Mouse (Mus musculus): ENCODE measurements around the gene Tex9. TPM values are rescaled to one million over a fixed set of nuclear protein-coding genes. Genes with fewer than 3 reads are reported as not detected.

Gene Tex9
- polyA plus RNA-seq, 1 experiment = 3.8 TPM

DNA sequence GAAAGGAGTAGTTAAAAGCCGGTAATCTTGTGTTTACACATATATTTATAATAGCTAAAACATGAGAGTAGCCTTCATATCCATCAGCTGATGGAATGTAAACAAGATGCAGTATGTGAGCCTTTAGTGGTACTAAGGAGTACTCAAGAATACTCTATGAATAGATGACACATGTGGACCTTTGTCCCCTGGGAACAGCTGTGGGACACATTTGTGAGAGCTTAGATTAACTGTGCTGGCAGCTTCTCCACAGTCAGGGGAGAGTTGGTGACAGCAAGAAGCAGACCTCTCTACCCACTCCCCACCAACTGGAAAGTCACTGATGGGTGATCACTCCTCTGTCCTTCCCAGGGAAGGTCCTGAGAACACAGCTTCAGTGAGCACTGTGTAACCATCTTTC lies 41.6 kb downstream of the Tex9 start:
- 55% methylated on average over 1 of the region's 1 CpGs for WGBS
- no peak for DNase-seq
- no peak for TF ChIP-seq CTCF (IDR thresholded peaks at IDR 0.05; ENCODE audit: insufficient read depth, low read length)
- no peak for TF ChIP-seq POLR2A (IDR thresholded peaks at IDR 0.05; ENCODE audit: borderline replicate concordance, extremely low read depth, low read depth, low read length)
- peaks cover 5% of the 10 kb centered on the region for H3K4me1 ChIP-seq (ENCODE audit: control insufficient read depth, insufficient read depth, low read length)
- no peak overlapping the region for H3K4me3 ChIP-seq (replicated peaks; ENCODE audit: extremely low read depth, low read depth, low read length)

DNA sequence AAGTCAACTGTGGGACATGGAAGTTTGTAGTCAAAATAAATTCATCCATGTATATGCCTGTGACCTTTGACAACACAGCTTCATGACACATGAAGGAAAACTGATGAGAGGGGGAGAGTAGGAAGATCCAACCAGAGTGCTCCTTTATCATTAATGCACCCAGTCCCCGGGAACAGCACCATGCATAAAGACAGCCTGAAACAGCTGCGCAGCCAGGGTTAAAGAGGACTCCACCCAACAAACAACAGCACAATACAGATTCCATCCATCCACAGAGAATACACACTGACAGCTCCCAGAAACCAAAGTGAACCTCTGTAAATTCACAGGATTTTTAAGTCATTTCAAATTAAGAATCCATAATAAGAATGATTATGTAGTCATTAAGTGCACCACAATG lies 42.2 kb downstream of the Tex9 start:
- 57% methylated on average over 2 of the region's 2 CpGs for WGBS

DNA sequence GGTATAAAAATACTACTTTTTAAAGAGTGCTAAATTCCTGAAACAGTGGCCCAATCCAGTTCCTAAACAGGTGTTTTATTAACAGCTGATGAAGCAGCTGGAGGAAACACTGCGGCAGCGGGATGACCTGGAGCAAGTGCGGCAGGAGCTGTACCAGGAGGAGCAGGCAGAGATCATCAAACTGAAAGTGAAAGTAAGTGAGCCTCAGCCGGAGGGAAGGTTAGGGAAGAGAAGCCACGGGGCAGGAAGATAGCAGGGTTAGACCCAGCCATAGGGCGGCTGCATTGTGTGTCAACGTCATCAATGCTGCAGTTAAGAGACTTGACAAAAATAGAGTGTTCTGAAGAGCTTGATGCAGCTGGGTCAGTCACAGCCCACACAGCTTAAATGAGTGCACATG lies 42.6 kb downstream of the Tex9 start:
- TF ChIP-seq POLR2A (IDR thresholded peaks at IDR 0.05; ENCODE audit: borderline replicate concordance, extremely low read depth, low read depth, low read length) = peak; percentile 37; the same call in 1 of the 2 replicates
- no peak for TF ChIP-seq CTCF (IDR thresholded peaks at IDR 0.05; ENCODE audit: insufficient read depth, low read length)
- peak overlapping the region; percentile 81 for H3K4me3 ChIP-seq (replicated peaks; ENCODE audit: extremely low read depth, low read depth, low read length)
- DNase-seq = peak; percentile 17
- H3K4me1 ChIP-seq (ENCODE audit: control insufficient read depth, insufficient read depth, low read length) = peaks cover 5% of the 10 kb centered on the region
- WGBS = 15% methylated on average over 7 of the region's 7 CpGs

More for the DNA sequence above, 42.2 kb downstream of the Tex9 start:
- DNase-seq = no peak
- Histone ChIP-seq H3K4me1 (ENCODE audit: control insufficient read depth, insufficient read depth, low read length) (peaks cover 5% of the 10 kb centered on the region), H3K4me3 (replicated peaks; ENCODE audit: extremely low read depth, low read depth, low read length) (peak overlapping the region; percentile 81)
- TF ChIP-seq POLR2A (IDR thresholded peaks at IDR 0.05; ENCODE audit: borderline replicate concordance, extremely low read depth, low read depth, low read length) (no peak), CTCF (IDR thresholded peaks at IDR 0.05; ENCODE audit: insufficient read depth, low read length) (no peak)

DNA sequence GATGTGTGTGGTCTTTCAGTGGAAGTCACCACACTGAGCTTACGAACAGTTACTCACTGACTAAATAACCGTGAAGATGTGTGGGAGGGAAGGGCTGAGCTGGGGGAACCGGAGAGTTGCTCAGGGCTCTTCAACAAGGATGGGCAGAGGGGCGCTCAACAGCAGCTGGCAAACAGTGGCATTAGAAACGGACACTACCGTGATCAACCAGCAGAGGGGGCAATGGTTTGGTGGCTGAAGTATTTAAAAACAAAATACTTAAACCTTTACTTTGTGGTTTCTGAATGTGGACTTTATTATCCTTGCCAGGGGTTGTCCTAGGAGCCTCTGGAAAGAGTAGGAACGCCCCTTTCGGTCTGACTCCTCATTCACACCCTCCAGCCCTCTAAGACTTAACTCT lies 44.0 kb downstream of the Tex9 start:
- Histone ChIP-seq H3K4me1 (ENCODE audit: control insufficient read depth, insufficient read depth, low read length) (peaks cover 5% of the 10 kb centered on the region), H3K4me3 (replicated peaks; ENCODE audit: extremely low read depth, low read depth, low read length) (no peak overlapping the region)
- peak; percentile 75 for TF ChIP-seq CTCF (IDR thresholded peaks at IDR 0.05; ENCODE audit: insufficient read depth, low read length)
- no peak for TF ChIP-seq POLR2A (IDR thresholded peaks at IDR 0.05; ENCODE audit: borderline replicate concordance, extremely low read depth, low read depth, low read length)
- 31% methylated on average over 8 of the region's 8 CpGs for WGBS
- DNase-seq = peak; percentile 66

DNA sequence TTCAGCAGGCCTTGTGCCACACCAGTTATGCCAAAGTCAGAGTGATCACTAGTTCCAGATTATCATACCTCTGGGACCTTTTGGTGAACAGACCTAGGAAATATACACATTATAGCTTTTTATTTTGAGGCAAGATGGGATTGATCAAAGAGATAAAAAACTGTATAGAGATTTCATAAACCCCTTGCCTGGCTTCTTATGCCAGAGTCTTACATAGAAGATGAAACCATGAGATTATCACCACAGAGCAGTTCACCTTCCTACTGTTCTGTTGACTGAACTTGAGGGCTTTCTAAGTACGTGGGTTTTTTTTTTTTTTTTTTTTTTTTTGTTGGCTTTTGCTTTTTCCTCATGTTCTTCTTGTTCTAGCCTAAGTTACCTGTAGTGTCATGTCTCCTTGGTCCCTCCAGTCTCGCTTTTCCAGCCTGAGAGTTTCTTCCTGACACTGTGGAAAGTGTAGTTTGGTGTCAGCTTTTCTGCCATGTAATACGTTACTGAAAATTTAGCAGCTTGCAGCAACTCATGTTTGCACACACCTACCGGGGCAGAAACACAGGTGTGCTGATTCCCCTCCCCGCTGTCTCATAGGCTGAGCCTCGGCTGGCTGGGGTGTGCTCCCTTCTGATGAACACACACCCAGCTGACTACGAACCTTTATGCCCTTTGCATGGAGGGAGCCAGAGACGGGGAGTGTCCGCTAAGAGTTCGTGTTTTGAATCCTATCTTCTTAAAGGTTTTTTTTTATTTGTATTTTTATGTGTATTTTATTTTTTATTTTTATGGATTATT lies 49.9 kb downstream of the Tex9 start:
- no peak overlapping the region for H3K4me3 ChIP-seq (replicated peaks; ENCODE audit: extremely low read depth, low read depth, low read length)
- WGBS = 80% methylated on average over 10 of the region's 10 CpGs
- TF ChIP-seq CTCF (IDR thresholded peaks at IDR 0.05; ENCODE audit: insufficient read depth, low read length) (no peak), POLR2A (IDR thresholded peaks at IDR 0.05; ENCODE audit: borderline replicate concordance, extremely low read depth, low read depth, low read length) (no peak)
- H3K4me1 ChIP-seq (ENCODE audit: control insufficient read depth, insufficient read depth, low read length) = 0 out of 2 replicates have a peak, but pooled peaks cover 3% of the 10 kb centered on the region
- DNase-seq = no peak

DNA sequence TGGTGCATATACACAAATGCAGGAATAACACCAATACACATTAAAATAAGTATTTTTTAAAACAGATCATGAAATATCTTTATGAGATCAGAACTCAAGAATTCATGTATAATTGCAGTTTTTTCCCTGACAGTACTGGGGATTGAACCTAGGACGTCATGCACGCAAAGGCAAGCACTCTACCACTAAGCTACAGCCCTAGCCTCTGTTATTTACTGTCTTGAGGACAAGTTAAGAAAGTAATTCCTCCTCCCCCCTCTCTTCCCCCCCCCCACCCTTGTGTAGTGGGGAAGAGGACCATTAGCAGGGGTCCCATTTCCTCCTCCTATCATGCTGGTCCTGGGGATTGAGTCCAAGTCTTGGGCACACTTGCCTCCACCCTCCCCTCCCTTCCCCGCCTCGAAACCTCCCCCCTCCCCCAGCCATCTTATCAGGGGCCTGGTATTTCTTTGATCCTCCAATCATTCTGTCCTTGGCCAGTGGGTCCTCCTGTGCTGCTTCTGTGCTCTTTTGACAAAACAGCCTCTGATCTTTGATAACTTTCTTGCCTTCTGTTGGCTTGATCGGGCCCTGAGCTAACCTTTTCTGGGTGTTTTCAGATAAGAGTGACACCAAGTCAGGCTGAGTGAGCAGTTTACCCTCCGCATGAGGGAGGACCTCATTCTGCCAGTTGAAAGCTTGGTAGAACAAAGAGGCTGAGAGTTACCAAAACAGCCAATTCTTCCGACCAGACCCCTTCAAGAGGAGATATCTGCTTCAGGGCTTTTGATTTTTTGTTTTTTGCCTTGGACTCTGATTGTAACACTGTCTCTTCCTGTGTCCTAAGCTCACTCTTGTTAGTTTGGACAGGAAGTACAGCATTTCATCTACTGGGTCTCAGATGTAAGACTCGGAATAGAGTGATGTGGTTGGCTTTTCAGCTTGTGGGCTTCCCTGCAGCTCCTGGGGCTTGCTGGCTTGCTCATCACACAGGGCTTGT lies 50.8 kb downstream of the Tex9 start:
- no peak for DNase-seq
- H3K4me3 ChIP-seq (replicated peaks; ENCODE audit: extremely low read depth, low read depth, low read length) = no peak overlapping the region
- TF ChIP-seq CTCF (IDR thresholded peaks at IDR 0.05; ENCODE audit: insufficient read depth, low read length) (no peak), POLR2A (IDR thresholded peaks at IDR 0.05; ENCODE audit: borderline replicate concordance, extremely low read depth, low read depth, low read length) (no peak)
- WGBS = 68% methylated on average over 8 of the region's 8 CpGs
- H3K4me1 ChIP-seq (ENCODE audit: control insufficient read depth, insufficient read depth, low read length) = 0 out of 2 replicates have a peak, but pooled peaks cover 3% of the 10 kb centered on the region

DNA sequence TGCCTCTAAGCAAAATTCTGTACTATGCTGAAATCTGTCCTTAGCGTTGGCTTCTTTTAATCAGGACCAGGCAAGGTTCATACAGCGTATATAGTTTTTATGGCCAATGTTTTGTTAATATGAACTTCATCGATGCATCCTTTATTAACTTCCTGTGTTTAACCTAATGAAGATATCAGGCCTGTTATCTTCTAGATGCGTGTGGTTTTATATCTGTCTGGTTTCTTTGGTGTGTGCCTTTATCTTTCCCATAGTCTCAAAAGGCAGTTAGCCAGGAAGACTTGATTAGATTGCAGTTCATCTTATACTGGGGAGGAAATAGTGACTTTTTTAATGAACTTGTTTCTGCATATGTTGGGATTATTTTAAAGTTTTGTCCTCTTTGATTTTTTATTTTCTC lies 51.7 kb downstream of the Tex9 start:
- no peak for TF ChIP-seq CTCF (IDR thresholded peaks at IDR 0.05; ENCODE audit: insufficient read depth, low read length)
- no peak for TF ChIP-seq POLR2A (IDR thresholded peaks at IDR 0.05; ENCODE audit: borderline replicate concordance, extremely low read depth, low read depth, low read length)
- DNase-seq = no peak
- H3K4me3 ChIP-seq (replicated peaks; ENCODE audit: extremely low read depth, low read depth, low read length) = no peak overlapping the region
- H3K4me1 ChIP-seq (ENCODE audit: control insufficient read depth, insufficient read depth, low read length) = 0 out of 2 replicates have a peak, but pooled peaks cover 3% of the 10 kb centered on the region
- 77% methylated on average over 4 of the region's 4 CpGs for WGBS

DNA sequence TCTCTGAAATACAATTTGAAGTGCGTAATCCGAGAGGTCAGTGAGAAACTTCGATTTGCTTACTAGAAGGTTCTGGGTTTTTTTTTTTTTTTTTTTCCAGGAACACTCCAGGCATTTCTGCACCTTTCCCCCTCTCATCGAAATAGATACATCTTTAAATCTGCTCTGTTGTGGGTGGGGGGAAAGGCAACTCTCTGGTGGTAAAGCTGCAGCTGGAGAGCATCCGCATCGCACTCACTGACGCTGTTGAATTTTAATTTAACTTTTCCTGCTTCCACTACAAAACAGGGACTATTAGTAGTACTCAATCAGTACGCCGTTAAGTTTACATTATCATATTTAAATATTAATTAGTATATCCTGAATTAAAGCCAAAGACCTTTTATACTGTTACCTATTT lies 53.3 kb downstream of the Tex9 start:
- WGBS = 2% methylated on average over 9 of the region's 9 CpGs
- DNase-seq = no peak
- Histone ChIP-seq H3K4me3 (replicated peaks; ENCODE audit: extremely low read depth, low read depth, low read length) (peak overlapping the region; percentile 76), H3K4me1 (ENCODE audit: control insufficient read depth, insufficient read depth, low read length) (0 out of 2 replicates have a peak, but pooled peaks cover 3% of the 10 kb centered on the region)
- TF ChIP-seq POLR2A (IDR thresholded peaks at IDR 0.05; ENCODE audit: borderline replicate concordance, extremely low read depth, low read depth, low read length) (no peak), CTCF (IDR thresholded peaks at IDR 0.05; ENCODE audit: insufficient read depth, low read length) (no peak)

All from lung, adult 2 months (tissue).